Mouse (Mus musculus) gastrocnemius, adult 18-20 months (tissue): Measurements from ENCODE around the gene Fancf. TPM values are rescaled to one million over a fixed set of nuclear protein-coding genes. Genes with fewer than 3 reads are reported as not detected.

Experiments
- DNase-seq: peaks from one replicate; pipeline ENCODE4 v3.0.0; 2021; ENCODE audit warnings: low spot score
- total RNA-seq, 2 experiments: library from RNA; stranded (reverse); gene quantifications; 2 replicates each; pipeline ENCODE4 v1.2.3; 2021

Fancf gene
- total RNA-seq, 2 experiments from 2014 or later, result 1.1 to 1.3 TPM

DNA sequence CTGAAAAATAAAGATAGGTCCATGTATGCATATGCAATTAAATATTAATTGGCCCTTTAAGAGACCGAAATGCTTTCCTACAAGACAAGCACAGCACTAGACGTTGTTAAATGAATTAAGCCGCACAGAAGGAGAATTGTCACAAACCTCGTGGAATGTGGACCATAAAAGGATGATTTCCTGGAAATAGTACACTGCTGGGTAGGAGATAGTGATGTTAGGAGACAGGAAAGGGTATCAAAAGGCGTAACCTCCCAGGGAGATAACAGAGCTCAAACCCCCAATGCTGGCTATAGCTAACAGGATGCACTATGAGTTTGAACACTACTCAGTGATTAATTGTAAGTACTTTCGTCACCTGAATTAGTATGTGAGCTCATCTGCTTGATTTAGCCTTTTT lies 11.2 kb downstream of the Fancf start:
- no peak for DNase-seq

DNA sequence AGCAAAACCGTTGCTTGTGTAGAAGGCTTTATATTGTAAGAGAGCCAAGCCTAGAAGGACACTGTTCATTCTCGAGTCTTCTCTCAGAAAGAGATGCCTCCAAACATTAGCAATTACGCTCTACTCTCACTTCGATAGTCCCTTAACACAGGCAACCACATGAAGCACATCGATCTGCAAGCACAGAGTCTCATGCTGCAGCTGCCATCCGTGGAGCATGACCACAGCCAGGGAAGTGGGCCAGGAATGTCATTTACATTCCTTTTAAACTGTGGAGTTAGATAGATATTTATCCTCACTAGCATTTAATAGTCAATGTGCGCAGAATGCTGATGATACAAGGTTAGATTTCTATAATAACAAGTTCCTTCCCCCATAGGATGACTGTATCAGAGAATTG lies 21.6 kb downstream of the Fancf start:
- no peak for DNase-seq

DNA sequence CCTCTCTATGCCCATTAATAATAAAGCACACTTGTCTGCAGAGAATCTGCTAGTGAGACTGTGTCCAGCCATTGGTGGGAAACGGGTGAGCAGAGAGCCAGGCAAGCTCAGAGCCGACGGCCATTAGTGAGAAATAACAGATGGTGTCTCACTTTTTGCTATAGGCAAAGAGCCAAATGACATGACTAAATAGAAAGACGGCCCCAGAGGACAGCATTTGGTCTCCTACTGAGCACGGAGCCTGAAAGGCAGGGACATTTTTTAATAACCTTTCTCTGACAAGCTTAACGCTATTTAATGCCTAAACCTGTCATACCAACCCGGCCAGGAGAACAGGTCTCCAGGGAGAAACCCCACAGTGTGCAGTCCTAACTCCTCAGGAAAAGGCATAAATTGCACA lies 30.1 kb downstream of the Fancf start:
- no peak for DNase-seq

DNA sequence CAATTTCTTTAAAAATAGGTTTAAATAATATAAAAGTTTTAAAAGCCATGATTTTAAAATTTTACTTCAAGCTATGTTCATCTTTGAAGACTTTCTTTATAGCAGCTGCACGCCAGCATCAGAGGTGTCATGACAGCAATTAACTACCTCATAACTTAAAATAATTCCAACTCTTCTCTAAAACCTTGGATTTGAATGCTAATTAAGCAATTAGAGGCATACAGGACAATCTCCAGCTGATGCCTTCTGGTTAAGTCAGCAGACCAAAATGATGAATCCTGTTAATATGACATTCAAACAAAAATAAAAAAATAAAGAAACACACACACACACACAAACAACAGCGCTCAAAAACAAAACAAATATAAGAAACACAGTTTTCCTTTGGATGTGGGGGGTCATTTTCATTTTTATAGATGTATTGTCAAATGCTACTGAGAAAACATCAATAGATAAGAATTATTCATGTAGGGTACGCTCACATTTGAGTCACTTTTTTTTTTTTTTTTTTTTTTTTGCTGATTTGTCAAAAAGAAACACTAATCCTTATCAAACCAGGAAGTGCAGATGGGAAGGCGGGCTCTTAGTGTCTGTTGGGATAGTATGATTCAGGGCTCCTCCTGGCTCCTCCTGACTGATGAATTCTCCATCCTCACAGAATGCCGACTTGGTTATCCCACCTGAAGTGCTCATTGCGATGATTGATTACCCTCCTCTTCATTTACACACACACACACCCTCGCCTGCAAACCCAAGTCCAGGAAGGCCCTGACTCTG lies 38.3 kb downstream of the Fancf start:
- DNase-seq, result no peak

DNA sequence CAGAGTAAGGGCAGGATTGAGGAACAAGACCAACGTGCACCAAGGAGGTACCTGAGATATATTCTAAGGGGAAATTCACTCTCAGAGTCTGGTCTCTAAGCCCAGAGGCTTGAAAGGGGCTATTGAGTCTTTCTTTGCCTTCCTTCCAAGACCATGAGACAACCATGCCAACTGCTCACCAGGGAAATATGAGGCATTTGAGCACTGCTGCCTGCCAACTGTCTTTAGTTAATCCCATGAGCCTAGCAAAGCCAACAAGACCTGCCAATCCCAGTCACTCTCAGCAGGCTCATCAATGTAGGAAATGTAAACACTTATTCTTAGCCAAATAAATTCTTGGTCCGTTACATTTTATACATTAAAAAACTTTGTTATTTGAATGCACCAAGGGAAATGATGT lies 40.6 kb downstream of the Fancf start:
- no peak for DNase-seq

DNA sequence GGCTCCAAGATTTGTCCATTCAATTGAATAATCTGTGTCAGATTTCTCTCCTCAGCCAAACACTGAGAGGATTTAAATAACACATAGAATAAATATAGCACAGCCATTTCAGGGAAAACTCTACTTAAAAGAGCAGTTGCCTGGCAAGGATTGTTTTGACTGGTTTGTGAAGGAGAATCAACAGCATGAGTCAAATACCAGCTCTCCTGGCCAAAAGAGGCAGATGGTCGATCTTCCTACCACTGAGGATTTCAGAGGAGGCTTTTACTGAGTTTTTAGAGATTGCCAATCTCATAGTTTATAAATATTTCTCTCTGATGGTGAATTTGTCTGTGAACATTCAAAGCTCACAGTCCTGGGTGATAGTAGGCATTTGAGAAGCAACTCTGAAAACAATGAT lies 42.2 kb downstream of the Fancf start:
- DNase-seq, result no peak

DNA sequence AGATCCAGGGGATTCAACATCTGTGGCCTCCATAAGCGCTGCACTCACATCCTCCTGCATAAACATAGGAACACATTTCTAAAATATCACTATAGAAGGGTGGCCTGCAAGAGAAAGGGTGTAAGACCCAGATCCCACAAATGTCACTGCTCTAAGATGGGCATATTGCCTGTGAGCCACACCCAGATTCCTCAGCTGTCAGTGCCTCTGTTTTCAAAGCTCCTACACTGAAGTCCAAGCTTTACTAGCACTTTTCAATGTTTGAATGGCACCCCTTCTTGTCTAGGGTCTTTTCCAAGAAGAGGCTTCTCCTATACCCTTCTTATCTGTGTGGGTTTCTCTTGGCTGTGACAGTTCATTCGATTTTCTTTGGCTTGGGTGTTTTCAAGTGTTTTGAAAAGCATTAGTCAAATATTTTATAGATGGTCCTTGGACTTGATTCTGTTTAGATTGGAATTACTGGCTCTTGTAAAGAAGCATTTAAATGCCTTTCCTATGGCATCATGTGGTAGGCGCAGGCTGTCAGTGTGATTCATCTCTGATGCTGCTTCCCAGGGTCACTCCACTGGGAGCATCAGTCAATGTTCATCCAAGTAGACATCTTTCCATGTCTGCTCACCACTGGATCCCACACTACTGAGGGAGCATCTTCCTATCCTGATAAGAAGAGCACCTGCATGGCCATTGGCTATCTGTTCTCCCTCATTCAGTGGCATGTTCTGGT lies 43.7 kb downstream of the Fancf start:
- no peak for DNase-seq

DNA sequence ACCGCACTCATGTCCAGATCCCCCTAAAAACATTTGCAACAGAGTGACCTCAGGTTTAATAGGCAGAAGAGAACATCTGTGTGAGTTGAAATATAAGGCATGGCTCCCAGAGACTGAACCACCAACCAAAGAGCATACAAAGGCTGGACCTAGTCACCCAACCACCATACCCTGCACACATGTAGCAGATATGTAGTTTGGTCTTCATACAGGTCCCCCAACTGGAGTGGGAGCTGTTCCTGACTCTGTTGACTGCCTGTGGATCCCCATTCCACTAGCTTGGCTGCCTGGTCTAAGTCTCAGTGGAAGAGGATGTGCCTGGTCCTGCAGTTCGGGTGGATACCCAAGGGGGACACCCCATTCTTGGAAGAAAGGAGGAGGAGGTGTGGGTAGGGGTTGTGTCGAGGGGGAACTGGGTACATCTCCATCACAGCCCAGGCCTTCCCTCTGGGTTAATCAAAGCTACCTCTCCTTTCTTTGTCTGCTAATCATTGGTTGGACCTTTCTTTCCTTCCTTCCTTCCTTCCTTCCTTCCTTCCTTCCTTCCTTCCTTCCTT lies 45.7 kb downstream of the Fancf start:
- DNase-seq, result no peak

DNA sequence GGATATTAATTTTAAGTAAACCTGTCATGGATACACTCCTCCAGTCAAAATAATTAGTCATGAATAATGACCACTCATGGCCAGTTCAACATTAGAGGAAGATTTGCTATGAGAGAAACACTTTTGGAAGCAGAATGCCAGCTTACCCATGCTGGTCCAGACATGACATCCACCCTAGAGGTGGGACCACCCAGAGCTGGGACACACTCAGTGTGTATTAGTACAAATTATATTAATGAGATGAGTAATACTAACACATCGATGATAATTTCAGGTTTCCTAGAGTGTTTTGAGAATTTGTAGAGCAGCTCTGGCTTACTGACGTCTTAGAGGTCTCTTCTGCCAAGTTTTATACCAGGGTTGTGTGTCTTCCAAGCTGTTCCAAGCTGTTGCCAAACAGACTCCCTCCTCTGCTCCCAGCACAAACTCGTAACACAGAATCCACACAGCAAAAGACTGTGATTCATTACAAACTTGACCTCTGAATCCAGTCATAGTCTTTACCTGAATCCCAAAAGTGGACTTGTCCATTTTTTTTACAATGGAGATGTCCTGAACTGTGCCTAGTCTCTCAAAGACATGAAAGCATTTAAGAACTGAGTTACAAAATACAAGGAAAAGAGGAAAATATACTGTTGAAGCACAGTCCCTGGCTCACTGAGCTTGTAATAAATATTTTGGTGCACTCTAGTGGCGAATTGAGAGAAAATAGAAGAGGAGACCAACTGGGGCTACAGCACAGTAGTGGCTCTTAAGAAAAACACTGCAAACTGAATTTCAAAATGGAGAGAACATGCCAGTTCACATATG lies 46.4 kb downstream of the Fancf start:
- DNase-seq, result no peak

Other genes with a start within 250 kb of the Fancf start
- not detected for gene Slc17a6, start 240.3 kb downstream of the Fancf start, total RNA-seq
- 1 to 10 TPM; 3.5 to 4.7 TPM for gene Gas2, start 252 bp downstream of the Fancf start, total RNA-seq
- 10 to 100 TPM; 21.0 to 24.2 TPM for gene Svip, start 143.8 kb upstream of the Fancf start, total RNA-seq
- not detected for gene 1700015G11Rik, start 153.5 kb upstream of the Fancf start, total RNA-seq